Mouse (Mus musculus) embryo, embryonic 11 days (tissue): ENCODE results near the gene Rbm47.
A peak's percentile ranks its signal among the peaks of the same experiment; 100 is the strongest.

Experiments used
- DNase-seq: peaks from one replicate; pipeline ENCODE4 v3.0.0-alpha.2; 2015

The Rbm47 gene

DNA sequence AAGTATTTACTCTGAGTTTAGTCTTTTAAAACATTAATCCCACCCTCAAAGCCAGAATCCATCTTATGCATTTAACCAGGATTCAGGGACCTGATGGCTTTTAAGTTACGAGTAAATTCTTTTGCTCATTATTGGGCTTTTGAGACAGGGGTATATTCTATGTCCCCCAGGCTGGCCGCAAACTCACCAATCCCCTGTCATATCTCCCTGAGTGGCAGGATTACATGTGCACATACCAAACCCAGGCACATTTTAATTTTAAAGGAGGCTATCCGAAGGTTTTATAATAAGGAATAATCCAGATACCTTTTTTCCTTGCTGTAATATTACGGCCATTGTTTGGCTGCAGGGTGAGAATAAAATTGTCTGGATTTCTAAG is 111.3 kb downstream of the Rbm47 start:
- DNase-seq, result no peak

DNA sequence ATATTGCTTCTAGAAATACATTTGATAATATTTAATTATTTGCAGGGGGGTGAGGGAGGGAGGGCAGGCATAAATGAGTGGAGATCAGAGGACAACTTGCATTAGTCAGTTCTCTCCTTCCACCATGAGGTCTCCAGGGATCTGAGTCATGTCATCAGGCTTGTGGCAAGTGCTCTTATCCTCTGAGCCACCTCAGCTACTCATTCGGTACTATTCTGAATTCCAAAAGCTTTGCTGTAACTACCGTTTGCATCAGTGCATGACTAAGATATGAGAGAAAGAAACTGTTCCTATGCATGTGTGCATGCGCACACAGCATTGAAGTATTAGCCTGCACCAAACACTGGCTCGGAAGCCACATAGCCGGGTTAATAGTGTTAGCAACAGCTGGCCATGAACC is 114.1 kb downstream of the Rbm47 start:
- DNase-seq, result no peak

GRCm38 (mm10) chr5:66056680-66057079 is 116.2 kb downstream of the Rbm47 start:
- no peak for DNase-seq

- peak; percentile 52 for DNase-seq
These were observed 118.5 kb downstream of the Rbm47 start for GRCm38 (mm10) chr5:66054394-66054793.

DNA sequence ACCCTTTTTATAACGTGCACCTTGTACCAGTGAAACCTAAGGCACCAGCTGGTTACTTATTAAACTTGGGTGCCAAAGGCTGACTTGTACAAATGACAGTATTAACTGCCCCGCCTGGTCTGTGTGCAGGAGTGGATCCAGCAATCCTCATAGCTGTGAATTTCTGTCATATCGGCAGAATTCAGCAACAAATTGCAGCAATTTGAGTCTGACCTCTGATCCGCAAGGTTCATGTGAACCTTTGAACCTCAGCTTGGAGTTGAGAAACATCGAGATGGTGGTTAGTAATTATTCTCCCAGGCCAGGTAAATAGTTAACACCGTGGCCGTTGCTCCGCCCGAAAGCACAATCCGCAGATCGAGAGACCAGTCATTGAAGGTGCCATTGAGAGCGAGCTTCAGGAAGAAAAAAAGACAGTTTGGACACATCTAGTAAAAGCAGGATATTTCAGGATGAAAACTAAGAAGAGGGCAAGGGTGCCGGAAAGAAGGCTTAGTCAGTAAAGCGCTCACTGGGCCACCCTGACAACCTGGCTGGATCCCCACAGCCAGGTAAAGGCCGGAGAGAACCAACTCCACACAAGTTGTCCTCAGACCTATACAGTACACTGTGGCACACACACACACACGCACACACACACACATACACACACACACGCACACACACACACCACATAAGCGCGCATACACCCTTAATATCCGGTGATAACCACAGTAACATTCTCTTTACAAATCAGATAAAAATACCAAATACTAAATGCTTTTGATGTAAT is 120.0 kb downstream of the Rbm47 start:
- DNase-seq, result no peak

DNA sequence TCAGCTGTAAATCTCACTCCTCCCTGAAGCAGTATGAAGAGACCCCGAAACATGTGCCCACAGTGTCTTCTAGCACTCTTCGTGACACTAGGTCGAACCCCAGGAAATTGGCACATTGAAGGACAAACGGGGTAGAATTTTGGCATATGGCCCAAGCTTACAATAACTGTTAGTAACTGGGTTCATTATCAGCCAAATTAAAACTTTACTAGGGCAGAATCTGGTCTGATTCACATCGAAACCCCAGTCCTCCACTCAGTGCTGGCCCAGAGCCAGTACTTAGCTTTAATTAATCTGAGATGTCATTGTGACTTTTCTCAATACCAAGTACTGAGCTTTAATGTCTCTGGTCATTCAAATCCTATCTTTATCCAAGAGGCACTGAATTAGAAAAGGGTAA is 122.1 kb downstream of the Rbm47 start:
- DNase-seq, result no peak

DNA sequence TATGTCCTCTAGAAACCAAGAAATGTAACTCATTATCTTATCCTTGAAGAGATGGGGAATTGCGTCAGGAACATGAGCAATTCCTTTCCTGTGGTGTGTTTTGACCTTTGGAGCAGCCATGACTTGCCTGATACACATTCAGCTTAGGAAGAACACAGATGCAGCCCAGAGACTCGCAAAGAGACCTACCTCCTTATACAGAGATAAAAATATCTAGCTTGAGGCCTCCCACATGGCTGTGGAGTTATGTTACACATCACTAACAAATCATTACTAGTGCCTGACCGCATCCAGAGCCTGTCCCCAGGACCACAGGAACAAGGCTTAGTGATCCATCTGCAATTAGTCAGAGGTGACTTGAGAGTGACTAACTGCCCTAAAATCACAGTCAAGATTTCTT is 126.6 kb downstream of the Rbm47 start:
- no peak for DNase-seq

DNA sequence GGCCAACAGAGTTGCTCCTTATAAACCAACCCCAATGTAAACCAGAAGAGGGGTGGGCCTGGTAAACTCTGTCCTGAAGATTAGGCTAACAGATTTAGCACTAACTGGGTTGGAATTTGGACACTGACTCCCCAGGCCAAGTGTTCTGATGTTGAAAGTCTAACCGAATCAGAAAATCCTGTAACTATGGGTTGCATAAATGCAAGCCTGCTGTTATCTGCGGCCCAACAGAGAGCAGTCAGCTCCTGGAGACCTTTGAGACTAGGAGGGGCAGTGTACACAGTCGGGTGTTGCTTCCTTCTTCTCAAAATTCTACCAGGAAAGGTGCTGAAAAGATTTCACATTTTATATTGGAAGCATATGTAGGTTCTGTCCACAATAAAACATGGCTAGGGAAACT is 129.0 kb downstream of the Rbm47 start:
- no peak for DNase-seq

- no peak for DNase-seq
These were observed 130.1 kb downstream of the Rbm47 start for GRCm38 (mm10) chr5:66042651-66043340.

- no peak for DNase-seq
These were observed 132.1 kb downstream of the Rbm47 start for GRCm38 (mm10) chr5:66040744-66041279.

GRCm38 (mm10) chr5:66039813-66040212 is 133.1 kb downstream of the Rbm47 start:
- no peak for DNase-seq

DNA sequence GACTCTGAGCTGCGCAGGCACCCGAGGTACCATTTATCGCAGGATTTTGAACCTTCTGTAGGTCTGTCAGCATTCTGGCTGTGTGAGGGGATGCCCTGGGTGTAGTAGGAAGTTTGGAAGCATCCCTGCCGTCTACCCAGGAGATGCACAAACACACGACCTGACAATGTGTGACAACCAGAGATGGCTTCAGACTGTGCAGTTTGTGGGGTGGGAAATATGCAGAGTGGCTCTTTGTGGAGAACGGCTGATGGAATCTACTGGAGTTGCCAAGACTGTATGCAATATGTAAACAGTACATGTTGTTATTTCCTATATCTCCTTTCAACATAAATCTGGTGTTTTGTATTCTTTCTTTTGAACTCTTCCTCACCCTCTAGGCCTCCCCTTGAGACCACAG is 135.9 kb downstream of the Rbm47 start:
- no peak for DNase-seq

DNA sequence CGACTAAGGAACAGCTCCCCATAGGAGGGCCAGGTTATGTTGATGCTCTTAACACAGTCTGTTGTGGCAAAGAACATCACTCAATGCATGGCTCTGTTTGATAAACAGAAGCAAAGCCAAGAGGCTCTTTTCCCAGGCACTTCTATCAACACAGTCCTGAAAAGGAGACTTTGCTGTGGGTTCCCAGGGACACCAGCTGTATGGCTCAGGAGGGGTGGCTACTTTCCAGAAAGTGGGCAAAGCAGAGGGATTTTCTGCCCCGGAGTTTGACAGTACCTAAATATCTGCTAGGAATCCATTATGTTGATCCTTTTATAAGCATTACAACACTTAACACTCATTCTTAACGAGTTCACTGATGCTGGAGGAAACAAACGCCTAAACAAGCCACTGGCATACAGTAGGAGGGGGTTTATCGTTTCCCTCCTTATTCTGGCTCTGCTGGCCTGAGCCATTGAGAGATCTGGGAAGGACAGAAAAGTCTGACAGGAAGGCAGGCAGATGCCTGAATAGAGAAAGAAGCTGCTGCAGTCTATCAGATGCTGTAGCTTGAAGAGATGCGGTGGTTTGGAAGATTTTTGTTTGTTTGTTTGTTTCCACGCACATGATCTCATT is 136.4 kb downstream of the Rbm47 start:
- DNase-seq, result no peak

GRCm38 (mm10) chr5:66034375-66035195 is 138.3 kb downstream of the Rbm47 start:
- no peak for DNase-seq

DNA sequence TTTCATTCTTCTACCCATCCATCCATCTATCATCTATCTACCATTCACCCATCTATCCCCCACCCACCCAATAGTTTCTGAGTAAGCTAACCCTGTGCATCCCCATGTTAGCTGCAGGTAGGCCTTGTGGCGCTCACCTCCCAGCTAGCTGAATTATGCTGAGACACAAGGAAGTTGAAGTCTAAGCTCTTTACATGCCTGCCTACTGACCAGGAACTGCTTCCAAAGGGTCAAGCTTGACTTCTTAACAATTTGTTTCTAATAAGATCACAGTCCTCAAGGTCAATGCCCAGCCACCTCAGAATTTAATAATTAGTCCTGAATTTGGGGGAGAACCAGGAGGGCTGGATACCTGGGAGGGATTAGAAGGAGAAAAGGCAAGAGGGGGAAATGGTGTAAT is 140.1 kb downstream of the Rbm47 start:
- no peak for DNase-seq

DNA sequence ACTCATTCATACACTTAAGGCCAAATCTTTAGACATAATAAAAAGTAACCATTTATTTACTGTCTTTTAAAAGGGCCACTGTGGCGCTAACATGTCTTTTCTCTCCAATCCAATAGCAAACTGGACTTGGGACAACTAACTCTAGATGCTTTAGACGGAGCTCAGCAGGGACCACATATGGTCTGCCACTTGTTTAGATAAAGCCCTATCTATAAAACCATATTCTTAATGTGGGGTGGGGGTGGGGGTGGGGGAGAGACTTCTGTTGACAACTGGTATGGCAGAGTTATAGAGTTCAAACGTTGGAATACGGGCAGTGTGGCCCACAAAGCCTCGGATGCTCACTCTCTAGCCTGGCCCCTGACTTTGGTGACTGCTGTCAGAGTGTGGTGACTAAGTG is 141.2 kb downstream of the Rbm47 start:
- no peak for DNase-seq

DNA sequence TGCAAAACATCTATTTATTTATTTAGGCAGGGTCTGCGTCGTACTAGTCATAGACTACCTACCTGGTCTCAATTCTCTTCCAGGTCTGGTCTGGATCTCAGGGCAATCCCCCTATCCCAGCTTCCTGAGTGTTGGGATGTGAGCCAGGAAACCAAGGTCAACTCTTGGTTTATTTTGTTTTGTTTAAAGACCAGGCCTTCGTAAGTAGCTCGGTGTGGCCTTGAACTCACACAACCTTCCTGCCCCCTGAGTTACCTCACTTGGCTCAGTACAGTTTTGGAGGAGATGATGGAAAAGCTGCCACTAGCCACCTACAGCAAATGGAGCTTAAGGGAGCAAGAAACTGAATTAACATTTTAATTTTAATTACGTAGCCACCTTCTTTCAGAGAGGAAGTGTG is 144.7 kb downstream of the Rbm47 start:
- no peak for DNase-seq

DNA sequence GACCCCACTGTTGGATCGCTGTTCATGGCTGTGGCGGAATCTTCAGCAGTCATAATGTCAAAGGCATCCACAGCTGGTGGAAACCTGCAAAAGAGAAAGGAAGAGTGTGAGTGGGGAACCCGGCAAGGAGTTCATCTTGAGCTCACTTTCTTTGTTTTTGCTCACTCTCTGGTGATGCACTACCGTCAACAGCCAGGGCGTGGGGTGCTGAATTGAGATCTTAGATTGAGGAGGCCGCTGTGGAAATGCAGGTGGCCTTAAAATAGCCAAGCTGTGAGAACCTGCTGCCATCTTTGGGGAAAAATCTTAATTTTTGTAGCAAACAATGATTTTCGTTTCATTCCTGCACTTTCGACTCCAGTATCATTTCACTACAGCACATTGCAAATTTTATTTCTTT is 145.7 kb downstream of the Rbm47 start:
- DNase-seq, result no peak

DNA sequence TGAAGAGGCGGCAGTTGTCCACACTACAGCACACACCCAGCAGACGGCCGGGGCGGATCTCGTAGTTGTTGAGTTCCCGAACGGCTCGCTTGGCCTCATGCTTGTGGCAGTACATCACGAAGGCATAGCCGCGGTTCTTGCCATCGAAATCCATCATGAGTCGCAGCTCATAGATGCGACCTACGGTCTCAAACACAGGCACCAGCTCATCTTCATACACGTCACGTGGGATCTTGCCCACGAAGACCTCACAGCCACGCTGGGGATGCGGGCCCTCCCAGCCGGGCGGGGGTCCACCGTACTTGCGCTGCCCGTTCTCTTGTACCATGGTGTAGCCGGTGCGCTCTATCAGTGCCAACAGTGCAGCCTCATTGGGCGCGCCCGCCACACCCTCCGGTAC is 146.1 kb downstream of the Rbm47 start:
- no peak for DNase-seq

GRCm38 (mm10) chr5:66015449-66015961 is 157.4 kb downstream of the Rbm47 start:
- no peak for DNase-seq

- DNase-seq, result no peak
These were observed 158.5 kb downstream of the Rbm47 start for GRCm38 (mm10) chr5:66014437-66014836.

- DNase-seq, result no peak
These were observed 158.9 kb downstream of the Rbm47 start for GRCm38 (mm10) chr5:66013999-66014398.
